Mouse (Mus musculus): ENCODE data around the gene Tor1a.
"Not testable (repeated sequence)": the region's sequence is repeated elsewhere in the genome, so short reads cannot be mapped to it uniquely, and the experiment has no call there.

Gene Tor1a

GRCm38 (mm10) chr2:30918780-30919329 lies 48.9 kb downstream of the Tor1a start:
- DNase-seq (ENCODE audit: low spot score in 2 of 2) = no peak

DNA sequence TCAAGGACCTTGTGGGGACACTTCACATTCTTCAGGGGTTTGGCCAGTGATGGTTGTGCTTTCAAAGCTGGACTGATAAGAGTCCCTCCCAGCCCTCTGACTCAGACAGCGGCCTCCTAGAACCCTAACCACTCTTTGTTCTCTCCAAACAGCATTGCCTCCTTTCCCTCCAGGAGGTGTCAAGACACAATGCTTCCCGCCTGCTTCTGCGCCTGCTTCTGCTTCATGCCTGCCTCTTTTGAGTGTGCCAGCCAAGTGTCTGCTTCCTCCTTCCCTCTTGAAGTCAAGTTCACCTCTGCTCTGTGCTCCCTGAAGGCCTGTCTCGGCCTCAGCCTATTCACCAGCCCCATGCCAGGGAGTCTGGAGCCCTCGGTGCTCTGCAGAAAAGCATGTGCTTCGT lies 49.6 kb downstream of the Tor1a start:
- DNase-seq (ENCODE audit: low spot score in 2 of 2) = no peak

DNA sequence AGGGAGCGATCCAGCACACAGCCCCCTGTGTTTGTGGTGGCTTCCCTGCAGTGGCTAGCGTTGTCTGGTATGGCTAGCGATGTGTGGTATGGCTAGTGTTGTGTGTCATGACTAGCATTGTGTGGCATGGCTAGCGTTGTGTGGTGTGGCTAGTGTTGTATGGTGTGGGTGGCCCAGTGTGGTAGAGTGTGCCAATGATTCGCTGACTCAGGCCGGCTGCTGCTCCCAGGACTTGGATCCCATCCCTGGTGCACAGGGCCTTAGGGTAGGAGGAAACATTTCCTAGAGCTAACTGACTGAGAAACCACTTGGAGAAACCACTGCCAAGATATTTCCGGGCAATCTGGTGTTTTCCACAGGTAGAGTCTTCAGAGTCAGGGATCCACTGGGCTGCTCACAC lies 50.1 kb downstream of the Tor1a start:
- DNase-seq (ENCODE audit: low spot score in 2 of 2) = no peak

DNA sequence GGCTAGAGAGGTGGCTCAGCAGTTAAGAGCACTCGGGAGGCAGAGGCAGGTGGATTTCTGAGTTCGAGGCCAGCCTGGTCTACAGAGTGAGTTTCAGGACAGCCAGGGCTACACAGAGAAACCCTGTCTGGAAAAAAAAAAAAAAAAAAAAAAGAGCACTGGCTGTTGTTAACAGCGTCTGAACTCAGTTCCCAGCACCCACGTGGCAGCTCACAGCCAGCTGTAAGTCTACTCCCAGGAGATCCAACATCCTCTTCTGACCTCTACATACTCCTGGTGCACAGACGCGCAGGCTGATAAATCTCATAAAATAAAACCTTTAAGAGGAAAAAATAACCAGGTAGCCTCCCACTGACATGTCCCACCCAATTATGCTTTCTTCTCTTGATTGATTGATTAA lies 51.8 kb downstream of the Tor1a start:
- DNase-seq (ENCODE audit: low spot score in 2 of 2) = not testable (repeated sequence)

- no peak for DNase-seq (ENCODE audit: low spot score in 2 of 2)
These were observed 52.4 kb downstream of the Tor1a start for GRCm38 (mm10) chr2:30915376-30915775.

GRCm38 (mm10) chr2:30914836-30915235 lies 52.9 kb downstream of the Tor1a start:
- no peak for DNase-seq (ENCODE audit: low spot score in 2 of 2)

DNA sequence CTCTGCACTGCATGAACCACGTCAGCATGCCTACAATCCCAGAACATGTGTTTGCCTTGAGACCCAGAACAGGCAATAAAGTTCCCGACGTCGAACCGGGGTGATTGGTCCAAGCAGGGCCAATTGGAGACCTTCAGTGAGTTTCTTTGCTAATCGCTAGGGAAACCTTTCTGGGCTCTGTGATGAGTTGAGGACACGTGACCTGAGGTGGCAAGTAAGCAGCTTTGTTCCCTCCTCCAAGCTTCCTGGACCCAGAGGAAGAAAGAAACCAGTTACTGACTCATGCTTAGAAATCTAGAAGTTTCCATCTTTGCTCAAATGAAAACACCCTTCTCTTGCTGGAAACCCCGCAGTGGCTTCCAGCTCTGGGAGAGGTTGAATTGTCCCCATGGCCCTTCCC lies 54.7 kb downstream of the Tor1a start:
- no peak for DNase-seq (ENCODE audit: low spot score in 2 of 2)

DNA sequence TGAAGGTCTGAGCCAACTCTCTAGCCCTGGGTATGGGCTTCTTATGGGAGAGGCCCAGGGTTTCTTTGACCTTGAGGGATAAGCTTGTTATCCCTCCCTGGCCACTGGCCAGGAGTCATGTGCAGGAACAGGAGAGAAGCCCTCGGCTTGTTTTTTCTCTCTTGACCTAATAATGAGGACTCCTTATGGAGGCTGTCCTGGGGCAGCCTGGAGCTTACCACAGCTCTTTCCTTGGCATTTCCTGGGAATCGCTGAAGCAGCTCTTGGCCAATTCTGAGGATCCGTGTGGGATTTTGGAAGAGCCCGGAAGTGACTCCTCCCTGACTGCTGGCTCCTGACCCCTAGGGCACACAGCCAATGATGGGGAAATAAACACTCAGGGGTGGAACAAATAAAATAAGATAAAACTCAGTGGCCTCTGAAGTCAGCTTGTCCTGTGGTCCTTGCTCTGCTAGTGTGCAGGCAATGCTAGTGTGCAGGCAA lies 55.4 kb downstream of the Tor1a start:
- peak in 1 of 2 experiments; percentile 22 for DNase-seq (ENCODE audit: low spot score in 2 of 2)
